Mouse (Mus musculus): ENCODE data around the gene Dmpk. TPM values are rescaled to one million over a fixed set of nuclear protein-coding genes. Genes with fewer than 3 reads are reported as not detected.

The Dmpk gene
- total RNA-seq (2023) = 10 to 100 TPM; 55.7 to 63.9 TPM

GRCm38 (mm10) chr7:19083701-19084100 lies at the start of gene Dmpk:
TSS of gene Dmpk (plus strand) at chr7:19083849.

GRCm38 (mm10) chr7:19054047-19054776 lies 29.4 kb upstream of the Dmpk start, which contains the start of gene Rsph6a:
TSS of gene Rsph6a (plus strand) at chr7:19054690.

GRCm38 (mm10) chr7:19075723-19076585 lies 7.7 kb upstream of the Dmpk start, which contains the start of gene Dmwd:
TSS of gene Dmwd (plus strand) at chr7:19076227.

GRCm38 (mm10) chr7:19094471-19094825 lies 10.8 kb downstream of the Dmpk start, which contains the start of gene Six5:
TSS of gene Six5 (plus strand) at chr7:19094594.

GRCm38 (mm10) chr7:19118028-19118771 lies 34.6 kb downstream of the Dmpk start, which contains the start of gene Gm4969:
TSS of gene Gm4969 (minus strand) at chr7:19118368.

GRCm38 (mm10) chr7:19119631-19120429 lies 36.2 kb downstream of the Dmpk start, which contains the start of gene Fbxo46:
TSS of gene Fbxo46 (plus strand) at chr7:19119859.

Other genes with a start within 250 kb of the Dmpk start
- not detected for gene Mill2, start 243.9 kb upstream of the Dmpk start, total RNA-seq (2023)
- gene Pglyrp1, start 212.5 kb upstream of the Dmpk start, total RNA-seq (2023) = 100 to 1,000 TPM; 229 to 265 TPM
- 10 to 100 TPM; 21.1 to 24.7 TPM for gene Ccdc61, start 173.4 kb upstream of the Dmpk start, total RNA-seq (2023)
- gene Nova2, start 158.0 kb upstream of the Dmpk start, total RNA-seq (2023) = under 1 TPM in 1 of 2 experiments, not detected in 1; 0.05 TPM
- gene Nanos2, start 96.4 kb upstream of the Dmpk start, total RNA-seq (2023) = not detected
- gene Mypop, start 92.6 kb upstream of the Dmpk start, total RNA-seq (2023) = 1 to 10 TPM in 1 of 2 experiments, under 1 TPM in 1; 0.79 to 1.0 TPM
- gene Irf2bp1, start 79.8 kb upstream of the Dmpk start, total RNA-seq (2023) = 10 to 100 TPM; 16.4 to 17.3 TPM
- not detected for gene Foxa3, start 60.3 kb upstream of the Dmpk start, total RNA-seq (2023)
- 10 to 100 TPM; 77.6 to 77.8 TPM for gene Sympk, start 59.5 kb upstream of the Dmpk start, total RNA-seq (2023)
- gene Rsph6a, start 29.2 kb upstream of the Dmpk start, total RNA-seq (2023) = not detected
- gene Dmwd, start 7.6 kb upstream of the Dmpk start, total RNA-seq (2023) = 1 to 10 TPM; 2.5 to 5.0 TPM
- gene Six5, start 10.7 kb downstream of the Dmpk start, total RNA-seq (2023) = under 1 TPM; 0.58 to 0.73 TPM
- gene Gm4969, start 34.5 kb downstream of the Dmpk start, total RNA-seq (2023) = not detected
- gene Fbxo46, start 36.0 kb downstream of the Dmpk start, total RNA-seq (2023) = 10 to 100 TPM; 15.2 to 15.6 TPM
- gene Qpctl, start 65.4 kb downstream of the Dmpk start, total RNA-seq (2023) = 1 to 10 TPM; 9.0 to 9.4 TPM
- 10 to 100 TPM; 51.0 to 53.8 TPM for gene Snrpd2, start 65.9 kb downstream of the Dmpk start, total RNA-seq (2023)
- gene Gipr, start 82.3 kb downstream of the Dmpk start, total RNA-seq (2023) = not detected
- gene Eml2, start 92.6 kb downstream of the Dmpk start, total RNA-seq (2023) = 10 to 100 TPM; 21.4 to 22.2 TPM
- gene Gpr4, start 128.7 kb downstream of the Dmpk start, total RNA-seq (2023) = not detected
- gene Opa3, start 144.5 kb downstream of the Dmpk start, total RNA-seq (2023) = 10 to 100 TPM; 44.6 to 45.7 TPM
- 100 to 1,000 TPM; 298 to 304 TPM for gene Vasp, start 188.0 kb downstream of the Dmpk start, total RNA-seq (2023)
- 1 to 10 TPM; 2.5 to 9.1 TPM for gene Ppm1n, start 196.2 kb downstream of the Dmpk start, total RNA-seq (2023)
- gene Rtn2, start 198.8 kb downstream of the Dmpk start, total RNA-seq (2023) = 1 to 10 TPM in 1 of 2 experiments, under 1 TPM in 1; 0.88 to 1.1 TPM
- 1,000 to 10,000 TPM; 2,539 to 2,823 TPM for gene Fosb, start 226.2 kb downstream of the Dmpk start, total RNA-seq (2023)

Data from monocyte, adult 59 days (primary cell).